Mouse (Mus musculus): ENCODE results near the gene Ngrn. TPM values are rescaled to one million over a fixed set of nuclear protein-coding genes. Genes with fewer than 3 reads are reported as not detected.
A peak's percentile ranks its signal among the peaks of the same experiment; 100 is the strongest.

Ngrn gene
- total RNA-seq, 2 experiments from 2014 or later: 40.8 to 45.3 TPM

GRCm38 (mm10) chr7:80264606-80265005 is 3.6 kb downstream of the Ngrn start:
- H3K4me3 ChIP-seq: no peak overlapping the region
- DNase-seq (ENCODE audit: extremely low spot score in 1 of 2, low spot score in 2 of 2): no peak
- intact Hi-C loops (cut with DNase I): no loop called here
- no peak overlapping the region for H3K27ac ChIP-seq
- no peak for TF ChIP-seq CTCF (IDR thresholded peaks at IDR 0.05)

- no peak overlapping the region for H3K4me3 ChIP-seq
- intact Hi-C loops (cut with DNase I): no loop called here
- no peak for TF ChIP-seq CTCF (IDR thresholded peaks at IDR 0.05)
- no peak overlapping the region for H3K27ac ChIP-seq
- no peak for DNase-seq (ENCODE audit: extremely low spot score in 1 of 2, low spot score in 2 of 2)
These were observed 6.7 kb downstream of the Ngrn start for GRCm38 (mm10) chr7:80267764-80268163.

GRCm38 (mm10) chr7:80268897-80269750 is 8.1 kb downstream of the Ngrn start, which contains the start of gene Vps33b:
Vps33b (plus strand) TSS chr7:80269649.
- no peak for TF ChIP-seq CTCF (IDR thresholded peaks at IDR 0.05)
- DNase-seq (ENCODE audit: extremely low spot score in 1 of 2, low spot score in 2 of 2): peak; percentile 94 to 96
- peak within 1 kb of the TSS; percentile 58 for H3K27ac ChIP-seq
- H3K4me3 ChIP-seq: peak within 1 kb of the TSS; percentile 93
- intact Hi-C loops (cut with DNase I): no loop called here

- TF ChIP-seq CTCF (IDR thresholded peaks at IDR 0.05): no peak
- intact Hi-C loops (cut with DNase I): no loop called here
- H3K27ac ChIP-seq: peak overlapping the region; percentile 58
- no peak for DNase-seq (ENCODE audit: extremely low spot score in 1 of 2, low spot score in 2 of 2)
- H3K4me3 ChIP-seq: peak overlapping the region; percentile 93
These were observed 8.8 kb downstream of the Ngrn start for GRCm38 (mm10) chr7:80269751-80270255.

- no peak for DNase-seq (ENCODE audit: extremely low spot score in 1 of 2, low spot score in 2 of 2)
- no peak overlapping the region for H3K4me3 ChIP-seq
- H3K27ac ChIP-seq: no peak overlapping the region
- intact Hi-C loops (cut with DNase I): no loop called here
- TF ChIP-seq CTCF (IDR thresholded peaks at IDR 0.05): no peak
These were observed 12.4 kb downstream of the Ngrn start for GRCm38 (mm10) chr7:80273456-80273855.

GRCm38 (mm10) chr7:80276374-80276773 is 15.4 kb downstream of the Ngrn start:
- Histone ChIP-seq H3K27ac (no peak overlapping the region), H3K4me3 (no peak overlapping the region)
- intact Hi-C loops (cut with DNase I): no loop called here
- DNase-seq (ENCODE audit: extremely low spot score in 1 of 2, low spot score in 2 of 2): no peak
- no peak for TF ChIP-seq CTCF (IDR thresholded peaks at IDR 0.05)

- no peak for TF ChIP-seq CTCF (IDR thresholded peaks at IDR 0.05)
- intact Hi-C loops (cut with DNase I): no loop called here
- Histone ChIP-seq H3K27ac (no peak overlapping the region), H3K4me3 (no peak overlapping the region)
- no peak for DNase-seq (ENCODE audit: extremely low spot score in 1 of 2, low spot score in 2 of 2)
These were observed 19.0 kb downstream of the Ngrn start for GRCm38 (mm10) chr7:80280032-80280431.

- Histone ChIP-seq H3K4me3 (no peak overlapping the region), H3K27ac (no peak overlapping the region)
- DNase-seq (ENCODE audit: extremely low spot score in 1 of 2, low spot score in 2 of 2): no peak
- intact Hi-C loops (cut with DNase I): no loop called here
- peak; percentile 1; the same call in 1 of the 2 replicates for TF ChIP-seq CTCF (IDR thresholded peaks at IDR 0.05)
These were observed 20.0 kb downstream of the Ngrn start for GRCm38 (mm10) chr7:80280998-80281397.

- no peak overlapping the region for H3K27ac ChIP-seq
- no peak for TF ChIP-seq CTCF (IDR thresholded peaks at IDR 0.05)
- H3K4me3 ChIP-seq: no peak overlapping the region
- no peak for DNase-seq (ENCODE audit: extremely low spot score in 1 of 2, low spot score in 2 of 2)
- intact Hi-C loops (cut with DNase I): no loop called here
These were observed 20.6 kb downstream of the Ngrn start for GRCm38 (mm10) chr7:80281646-80282045.

- H3K4me3 ChIP-seq: no peak overlapping the region
- DNase-seq (ENCODE audit: extremely low spot score in 1 of 2, low spot score in 2 of 2): no peak
- H3K27ac ChIP-seq: no peak overlapping the region
- intact Hi-C loops (cut with DNase I): no loop called here
- TF ChIP-seq CTCF (IDR thresholded peaks at IDR 0.05): no peak
These were observed 22.4 kb downstream of the Ngrn start for GRCm38 (mm10) chr7:80283226-80283918.

GRCm38 (mm10) chr7:80284391-80284790 is 23.4 kb downstream of the Ngrn start:
- no peak for DNase-seq (ENCODE audit: extremely low spot score in 1 of 2, low spot score in 2 of 2)
- no peak overlapping the region for H3K4me3 ChIP-seq
- H3K27ac ChIP-seq: no peak overlapping the region
- no peak for TF ChIP-seq CTCF (IDR thresholded peaks at IDR 0.05)
- intact Hi-C loops (cut with DNase I): no loop called here

- TF ChIP-seq CTCF (IDR thresholded peaks at IDR 0.05): no peak
- intact Hi-C loops (cut with DNase I): no loop called here
- DNase-seq (ENCODE audit: extremely low spot score in 1 of 2, low spot score in 2 of 2): no peak
- H3K27ac ChIP-seq: no peak overlapping the region
- H3K4me3 ChIP-seq: no peak overlapping the region
These were observed 24.7 kb downstream of the Ngrn start for GRCm38 (mm10) chr7:80285725-80286124.
